Mouse (Mus musculus) heart, adult 2 months (tissue): Measurements from ENCODE around the gene Slc35e2.

Experiments
- CTCF ChIP-seq: fragments of 200-600 bp; IDR thresholded peaks from 2 replicates; pipeline ENCODE4 v1.8.1; 2022; ENCODE audit warnings: antibody characterized with exemption, mild to moderate bottlenecking, moderate library complexity
- EP300 ChIP-seq: fragments of 200-500 bp; IDR thresholded peaks from 2 replicates; pipeline ENCODE4 v1.6.1; 2011; ENCODE audit warnings: low read depth, low read length, control low read depth; ENCODE audit not compliant: insufficient read depth
- POLR2A ChIP-seq: fragments of 200-500 bp; IDR thresholded peaks from 2 replicates; pipeline ENCODE4 v1.6.1; 2011; ENCODE audit warnings: mild to moderate bottlenecking, low read depth, low read length, control low read depth; ENCODE audit not compliant: insufficient read depth

DNA sequence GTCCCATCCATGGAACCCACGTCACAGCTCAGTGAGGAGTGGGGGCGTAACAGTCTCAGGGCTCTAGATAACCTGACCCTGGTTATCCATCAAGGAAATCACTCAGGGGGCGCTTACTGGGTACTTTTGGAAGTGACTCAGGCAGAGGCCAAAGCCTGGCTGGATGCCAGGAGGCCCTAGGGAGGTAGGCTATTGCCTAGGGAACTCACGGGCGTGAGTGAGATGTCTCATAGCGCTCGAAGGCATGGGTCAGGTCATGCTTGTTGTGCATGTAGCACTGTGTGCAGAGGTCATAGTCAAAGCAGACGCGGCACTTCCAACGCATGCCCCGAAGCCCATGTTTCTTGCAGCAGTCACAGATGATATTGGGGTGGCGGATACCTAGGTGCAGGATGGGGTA lies 59.4 kb downstream of the Slc35e2 start:
- TF ChIP-seq POLR2A (no peak), CTCF (no peak), EP300 (no peak)
